Mouse (Mus musculus): ENCODE data around the gene Erp44.

DNA sequence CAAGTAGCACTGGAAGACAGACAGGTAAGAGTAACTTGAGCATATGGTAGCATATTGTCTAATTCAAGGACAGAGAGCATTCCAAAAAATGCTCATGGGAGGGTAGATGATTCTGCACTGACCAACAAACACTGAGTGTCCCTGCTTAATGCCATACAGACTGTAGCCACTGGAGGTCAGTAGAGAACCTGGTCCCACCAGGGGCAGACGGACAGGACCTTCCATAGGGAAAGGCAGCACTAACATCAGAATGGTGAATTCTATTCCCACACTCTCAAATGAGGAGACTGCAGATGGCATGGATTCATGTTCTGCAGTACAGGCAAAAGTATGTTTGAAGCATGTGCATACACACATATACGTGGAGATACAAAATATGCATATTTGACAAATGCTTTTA is 54.2 kb downstream of the Erp44 start:
- TF ChIP-seq CTCF (IDR thresholded peaks at IDR 0.05; ENCODE audit: borderline replicate concordance, insufficient read depth, low read length) (peak; percentile 71; the same call in 1 of the 2 replicates), POLR2A (IDR thresholded peaks at IDR 0.05; ENCODE audit: low read depth, low read length) (no peak)

Measured in embryonic fibroblast, embryonic 13.5 days (primary cell).